Mouse (Mus musculus) 416B (cell line): Measurements from ENCODE around the gene Zfp598.

ENCODE experiments used
- DNase-seq: peaks from one replicate; pipeline ENCODE4 v3.0.0; 2011; ENCODE audit warnings: low read depth

The Zfp598 gene

DNA sequence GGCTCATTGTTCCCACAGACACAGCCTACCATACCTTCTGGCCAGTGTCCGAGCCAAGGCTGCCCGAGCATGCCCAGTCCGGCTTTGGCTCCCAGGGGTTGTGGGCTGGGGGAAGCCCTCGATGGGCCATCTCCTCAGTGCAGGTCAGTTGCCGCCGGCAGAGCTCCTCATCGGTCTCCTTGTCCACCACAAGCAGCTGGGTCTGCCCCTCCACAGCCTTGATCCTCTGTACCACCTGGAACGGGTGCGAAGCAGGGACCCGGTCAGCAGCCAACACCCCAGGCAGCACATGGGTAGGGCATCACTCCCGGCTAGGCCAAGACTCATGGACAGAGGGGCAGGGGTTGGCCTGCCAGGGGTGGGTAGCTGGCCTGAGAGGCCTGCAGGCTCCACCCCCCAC, 22.0 kb upstream of the Zfp598 start:
- DNase-seq = no peak

- no peak for DNase-seq
Measured at GRCm38 (mm10) chr17:24648731-24649377, 20.6 kb upstream of the Zfp598 start.

DNA sequence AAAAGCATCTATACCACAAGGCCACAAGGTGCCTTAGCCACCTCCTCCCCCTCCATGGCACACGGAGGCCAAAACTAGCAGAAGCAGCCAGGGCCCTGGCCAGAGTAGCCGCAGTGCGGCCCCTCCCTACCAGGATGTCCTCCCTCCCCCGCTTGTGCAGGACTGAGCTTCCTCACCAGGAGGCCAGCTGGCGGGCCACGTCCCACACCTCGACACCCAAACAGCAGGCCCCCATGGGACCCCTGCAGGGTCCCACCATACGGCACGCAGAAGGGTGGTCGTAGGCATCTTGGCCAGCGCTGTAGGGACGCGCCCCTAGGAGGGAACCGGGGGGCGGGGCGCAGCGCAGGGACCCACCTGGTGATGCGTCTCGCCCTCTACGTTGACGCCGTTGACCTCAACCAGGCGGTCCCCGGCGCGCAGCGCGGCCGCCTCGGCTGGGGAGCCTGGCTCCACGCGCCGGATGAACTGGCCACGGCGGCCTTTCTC, 19.9 kb upstream of the Zfp598 start:
- DNase-seq = no peak

DNA sequence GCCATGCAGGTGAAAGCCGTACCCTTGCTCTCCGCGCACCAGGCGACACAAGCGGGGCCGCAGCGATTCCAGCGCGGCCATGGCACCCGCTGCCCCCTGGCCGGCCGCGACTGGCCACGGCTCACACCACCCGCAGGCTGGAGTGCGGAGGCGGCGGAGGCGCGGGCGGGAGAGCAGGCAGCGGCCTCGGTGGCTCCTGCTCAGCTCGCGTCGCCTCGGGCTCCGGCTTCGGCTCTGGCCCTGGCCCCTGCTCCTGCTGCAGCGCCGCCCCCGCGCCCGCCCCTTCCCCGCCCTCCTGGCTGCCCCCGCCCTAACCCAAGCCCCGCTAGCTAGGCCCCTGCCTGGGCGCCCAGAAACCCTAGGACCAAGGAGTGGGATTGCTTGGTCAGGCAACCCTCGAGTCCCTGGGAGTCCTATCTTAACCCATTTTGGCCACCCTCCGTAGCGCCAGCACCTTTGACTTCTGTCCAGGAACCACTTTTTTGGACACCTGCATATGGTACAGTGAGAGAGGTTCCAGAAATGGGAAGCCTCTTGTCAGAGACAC, 19.3 kb upstream of the Zfp598 start, which contains the start of gene Slc9a3r2:
Gene Slc9a3r2 (minus strand): TSS at position 258 of the 547 bp plus-strand sequence.
- DNase-seq = no peak

- no peak for DNase-seq
Measured at GRCm38 (mm10) chr17:24650766-24651165, 18.7 kb upstream of the Zfp598 start.

DNA sequence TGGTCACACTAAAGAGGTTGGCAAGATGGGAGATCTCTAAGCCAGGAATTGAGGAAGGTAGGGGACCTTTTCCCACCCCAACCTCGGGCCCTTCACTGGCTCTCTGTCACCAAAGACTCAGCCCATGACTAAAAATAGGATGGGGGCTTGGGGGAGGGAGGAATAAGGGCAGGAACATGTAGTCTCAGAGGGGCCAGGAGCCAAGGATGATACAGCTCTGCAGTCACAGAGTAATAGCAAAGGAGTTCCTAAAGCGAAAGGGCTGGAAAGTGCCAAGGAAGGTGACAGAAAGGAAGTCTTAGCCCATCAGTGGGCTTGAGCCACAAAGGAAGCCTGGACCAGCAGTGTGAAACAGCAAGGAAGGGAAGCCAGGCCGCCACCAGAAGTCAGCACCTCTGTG, 17.7 kb upstream of the Zfp598 start:
- DNase-seq = no peak

DNA sequence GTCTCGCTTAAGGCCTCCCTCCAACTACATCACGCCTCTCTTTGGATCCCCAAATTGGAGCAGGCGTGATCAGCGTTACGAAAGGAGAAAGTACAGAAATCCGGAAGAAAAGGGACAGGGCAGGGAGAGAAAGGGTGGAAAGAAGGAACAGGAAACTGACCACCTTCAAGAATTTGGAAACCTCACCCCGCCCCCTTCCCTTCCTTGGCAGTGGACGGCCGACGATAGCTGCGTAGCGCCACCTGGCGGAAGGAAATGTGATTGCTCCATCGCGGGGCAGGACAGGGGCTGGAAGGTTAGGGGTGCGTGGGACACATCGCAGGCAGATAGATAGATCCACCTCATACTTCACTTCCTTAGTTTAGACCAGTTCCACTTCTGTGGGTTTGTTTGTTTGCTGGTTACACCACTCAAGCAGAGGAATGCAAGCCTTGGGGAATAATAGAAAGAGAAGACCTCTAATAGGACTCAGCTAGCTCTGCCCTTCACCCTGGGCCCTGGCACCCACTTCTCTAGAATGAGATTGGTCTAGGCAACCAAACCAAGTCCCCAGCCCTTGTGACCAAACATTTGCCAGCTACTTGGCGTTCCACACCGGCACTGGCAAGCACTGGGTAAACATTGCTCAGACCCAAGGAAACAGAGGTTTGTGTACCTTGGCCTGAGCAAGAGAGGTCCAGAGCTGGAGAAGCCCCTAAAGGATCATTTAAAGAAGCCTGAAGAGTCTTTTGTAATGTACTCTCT, 15.3 kb upstream of the Zfp598 start:
- peak; percentile 71 for DNase-seq

DNA sequence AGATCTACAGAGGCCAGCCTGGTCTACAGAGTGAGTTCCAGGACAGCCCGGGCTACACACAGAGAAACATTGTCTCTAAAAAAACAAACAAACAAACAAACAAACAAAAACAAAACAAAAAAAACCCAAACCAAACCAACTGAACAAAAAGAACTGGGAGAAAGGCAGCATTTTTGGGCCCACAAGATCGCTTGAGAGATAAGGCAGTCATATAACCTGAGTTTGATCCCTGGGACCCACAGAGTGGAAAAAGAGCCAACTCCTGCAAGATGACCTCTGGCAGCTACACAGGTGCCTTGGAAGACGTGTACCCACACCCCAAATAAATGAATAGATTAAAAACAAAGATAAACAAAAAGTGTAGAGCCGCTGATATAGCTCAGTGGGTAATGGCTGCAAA, 14.5 kb upstream of the Zfp598 start:
- DNase-seq = no peak

DNA sequence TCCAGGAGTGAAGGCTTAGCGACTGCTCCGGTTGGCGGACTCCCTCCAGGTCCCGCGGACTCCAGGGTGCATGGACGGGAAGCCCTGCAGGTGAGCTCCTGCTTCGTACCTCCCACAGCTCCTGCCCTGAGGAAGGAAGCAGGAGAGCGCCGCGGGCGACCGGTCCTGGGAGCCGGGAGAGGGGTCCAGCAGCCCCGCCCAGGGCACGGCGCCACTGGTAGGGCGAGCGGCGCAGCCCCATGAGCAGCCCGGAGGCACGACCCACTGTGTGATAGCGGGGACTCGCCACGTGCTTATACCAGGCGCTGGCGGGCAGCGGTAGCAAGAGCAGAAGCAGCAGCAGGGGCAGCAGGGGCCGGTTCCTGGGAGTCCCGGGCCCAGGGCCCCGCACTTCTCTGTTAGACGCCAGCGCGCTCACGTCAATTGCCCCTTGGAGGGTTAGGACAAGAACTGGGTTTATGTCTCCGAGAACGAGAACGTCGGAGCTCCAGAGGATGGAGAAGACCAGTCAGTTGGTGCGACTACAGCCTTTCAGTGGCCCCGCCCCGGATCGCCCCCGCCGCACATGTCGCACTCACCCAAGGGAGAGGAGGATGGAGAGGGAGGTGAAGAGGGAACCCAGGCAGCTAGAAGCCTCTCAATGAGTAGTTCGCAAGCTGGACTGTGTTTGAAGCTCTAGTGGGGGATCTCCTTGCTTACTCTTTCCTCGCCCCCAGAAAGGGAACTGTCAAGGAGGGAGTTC, 11.3 kb upstream of the Zfp598 start, which contains the start of gene Npw:
Gene Npw (minus strand): TSS at position 441 of the 742 bp plus-strand sequence.
- DNase-seq = no peak

GRCm38 (mm10) chr17:24667011-24667410, 2.5 kb upstream of the Zfp598 start:
- DNase-seq = peak; percentile 64

DNA sequence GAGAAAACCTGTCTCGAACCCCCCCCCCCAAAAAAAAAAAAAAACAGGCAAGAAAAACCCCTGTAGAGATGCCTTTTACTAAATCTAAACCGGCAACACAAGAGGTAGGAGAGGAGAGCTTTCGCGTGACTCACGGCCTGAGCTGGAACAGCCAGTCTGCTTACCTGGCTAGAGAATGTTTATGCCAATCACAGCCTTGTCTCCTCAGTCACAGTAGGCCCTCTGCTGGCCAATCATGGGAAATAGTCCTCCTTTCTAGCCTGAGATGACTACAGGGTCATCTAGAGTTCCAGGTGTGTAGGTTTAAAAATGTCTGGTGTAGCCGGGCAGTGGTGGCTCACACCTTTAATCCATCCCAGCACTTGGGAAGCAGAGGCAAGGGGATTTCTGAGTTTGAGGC, 2.1 kb upstream of the Zfp598 start:
- peak; percentile 84 for DNase-seq

DNA sequence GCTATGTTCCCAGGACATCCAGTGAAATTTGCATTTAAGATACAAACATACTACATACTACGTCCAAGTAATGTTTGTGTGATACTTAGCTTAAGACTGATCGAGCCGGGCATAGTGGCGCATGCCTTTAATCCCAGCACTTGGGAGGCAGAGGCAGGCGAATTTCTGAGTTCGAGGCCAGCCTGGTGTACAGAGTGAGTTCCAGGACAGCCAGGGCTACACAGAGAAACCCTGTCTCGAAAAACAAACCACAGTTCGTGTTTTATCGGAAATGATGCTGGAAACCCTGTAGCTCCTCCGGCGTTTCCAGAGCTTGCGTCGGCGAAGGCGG, 308 bp upstream of the Zfp598 start:
- peak; percentile 44 for DNase-seq

GRCm38 (mm10) chr17:24670246-24670844, 858 bp downstream of the Zfp598 start:
- DNase-seq = no peak

GRCm38 (mm10) chr17:24671346-24671745, 1.9 kb downstream of the Zfp598 start:
- DNase-seq = peak; percentile 6

- peak; percentile 82 for DNase-seq
Measured at GRCm38 (mm10) chr17:24672141-24672540, 2.7 kb downstream of the Zfp598 start.

DNA sequence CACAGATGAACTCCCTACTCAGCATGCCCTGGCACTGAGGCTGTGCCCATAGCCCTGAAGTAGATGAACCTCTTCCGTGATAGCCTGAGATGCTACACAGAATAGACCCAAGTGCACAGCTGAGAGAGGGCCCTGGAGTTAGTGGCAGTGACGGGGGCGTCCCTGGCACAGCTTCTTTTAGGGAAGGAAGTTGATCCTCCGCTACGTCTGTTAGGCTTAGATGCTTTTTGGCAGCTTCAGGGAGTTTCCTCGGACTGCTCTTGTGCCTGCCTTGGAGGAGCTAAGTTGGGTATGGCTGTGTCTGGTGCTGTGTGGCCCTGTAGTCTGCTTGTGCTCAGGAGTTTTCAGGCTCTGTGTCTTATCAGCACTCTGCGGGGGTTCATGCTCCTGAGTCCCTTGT, 4.8 kb downstream of the Zfp598 start:
- DNase-seq = no peak

- DNase-seq = peak; percentile 84
Measured at GRCm38 (mm10) chr17:24676187-24676586, 6.7 kb downstream of the Zfp598 start.

GRCm38 (mm10) chr17:24676877-24677276, 7.4 kb downstream of the Zfp598 start:
- DNase-seq = no peak

- DNase-seq = no peak
Measured at GRCm38 (mm10) chr17:24677500-24678080, 8.1 kb downstream of the Zfp598 start.

DNA sequence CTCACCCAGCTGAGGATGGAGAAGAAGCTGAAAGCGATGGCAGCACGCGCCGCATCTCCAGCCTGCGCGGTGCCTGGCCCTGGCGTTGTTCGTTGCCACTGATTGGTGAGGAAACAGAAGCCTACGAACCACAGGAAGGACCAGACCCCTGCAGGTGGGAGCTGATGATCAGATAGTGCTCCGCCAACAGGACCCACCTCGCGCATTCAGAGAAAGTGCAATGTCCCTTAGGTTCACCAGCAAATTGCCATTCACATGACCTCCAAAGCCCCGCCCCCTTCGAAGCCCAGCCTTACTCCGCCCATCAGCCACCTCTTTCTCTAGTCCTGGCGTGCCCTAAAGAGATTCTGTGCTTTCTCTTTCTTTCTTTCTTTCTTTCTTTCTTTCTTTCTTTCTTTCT, 17.0 kb downstream of the Zfp598 start:
- DNase-seq = peak; percentile 76

GRCm38 (mm10) chr17:24687146-24687595, 17.7 kb downstream of the Zfp598 start:
- DNase-seq = peak; percentile 74

GRCm38 (mm10) chr17:24687599-24687998, 18.1 kb downstream of the Zfp598 start:
- no peak for DNase-seq
